Mouse (Mus musculus): ENCODE results near the gene Gm10073. TPM values are rescaled to one million over a fixed set of nuclear protein-coding genes. Genes with fewer than 3 reads are reported as not detected.

Gm10073 gene
- total RNA-seq, 2 experiments from 2014 or later = 20.6 TPM; not detected in 1

Other genes starting within 250 kb of the Gm10073 start
- gene Smpd3, start 235.5 kb downstream of the Gm10073 start, total RNA-seq (2015; ENCODE audit: low replicate concordance) = not detected in 2 replicates
- 0.42 TPM in 1 of 2 replicates, not detected in the other for gene Smpd3, start 235.5 kb downstream of the Gm10073 start, total RNA-seq (2017; ENCODE audit: low replicate concordance)
- gene Zfp90, start 158.1 kb downstream of the Gm10073 start, total RNA-seq (2015; ENCODE audit: low replicate concordance) = 0.19 and 2.1 TPM in 2 replicates
- gene Zfp90, start 158.1 kb downstream of the Gm10073 start, total RNA-seq (2017; ENCODE audit: low replicate concordance) = 0.94 and 0.98 TPM in 2 replicates
- not detected in 2 replicates for gene 6030452D12Rik, start 72.9 kb downstream of the Gm10073 start, total RNA-seq (2015; ENCODE audit: low replicate concordance)
- not detected in 2 replicates for gene 6030452D12Rik, start 72.9 kb downstream of the Gm10073 start, total RNA-seq (2017; ENCODE audit: low replicate concordance)
- gene Cdh3, start 62.6 kb downstream of the Gm10073 start, total RNA-seq (2015; ENCODE audit: low replicate concordance) = not detected in 2 replicates
- not detected in 2 replicates for gene Cdh3, start 62.6 kb downstream of the Gm10073 start, total RNA-seq (2017; ENCODE audit: low replicate concordance)
- 0.96 and 2.9 TPM in 2 replicates for gene Cdh1, start 29.9 kb upstream of the Gm10073 start, total RNA-seq (2015; ENCODE audit: low replicate concordance)
- gene Cdh1, start 29.9 kb upstream of the Gm10073 start, total RNA-seq (2017; ENCODE audit: low replicate concordance) = 0.84 and 1.2 TPM in 2 replicates
- gene Tango6, start 109.6 kb upstream of the Gm10073 start, total RNA-seq (2015; ENCODE audit: low replicate concordance) = 0.84 and 3.5 TPM in 2 replicates
- gene Tango6, start 109.6 kb upstream of the Gm10073 start, total RNA-seq (2017; ENCODE audit: low replicate concordance) = 0.42 and 2.0 TPM in 2 replicates

All from erythroblast, adult 5-6 weeks (primary cell).